Mouse (Mus musculus) intestine, embryonic 15.5 days (tissue): ENCODE measurements around the gene Ccdc163. TPM values are rescaled to one million over a fixed set of nuclear protein-coding genes. Genes with fewer than 3 reads are reported as not detected.

Experiments
- ATAC-seq: fragments of 200-750 bp; cut with Nextera tagmentation; 2 replicates; pipeline ENCODE4 v1.8.0; 2017; ENCODE audit warnings: moderate TSS enrichment, moderate library complexity
- H3K27ac ChIP-seq: fragments of 300-500 bp; sonication (generic); 2 replicates; pipeline ENCODE4 v1.5.1; 2015; ENCODE audit warnings: mild to moderate bottlenecking, inconsistent platforms
- H3K27me3 ChIP-seq: fragments of 300-500 bp; sonication (generic); replicated peaks from 2 replicates; pipeline ENCODE4 v1.6.1; 2015; ENCODE audit warnings: inconsistent platforms
- H3K36me3 ChIP-seq: fragments of 300-500 bp; sonication (generic); 2 replicates; pipeline ENCODE4 v1.6.1; 2015; ENCODE audit warnings: inconsistent platforms
- H3K4me1 ChIP-seq: fragments of 300-500 bp; sonication (generic); replicated peaks from 2 replicates; pipeline ENCODE4 v1.6.1; 2015; ENCODE audit warnings: inconsistent platforms
- H3K4me2 ChIP-seq: fragments of 300-500 bp; sonication (generic); replicated peaks from 2 replicates; pipeline ENCODE4 v1.6.1; 2015; ENCODE audit warnings: mild to moderate bottlenecking, inconsistent platforms
- H3K4me3 ChIP-seq: fragments of 300-500 bp; sonication (generic); replicated peaks from 2 replicates; pipeline ENCODE4 v1.5.1; 2015; ENCODE audit warnings: inconsistent platforms
- H3K9ac ChIP-seq: fragments of 300-500 bp; sonication (generic); 2 replicates; pipeline ENCODE4 v1.6.1; 2015; ENCODE audit warnings: inconsistent platforms
- H3K9me3 ChIP-seq: fragments of 300-500 bp; sonication (generic); 2 replicates; pipeline ENCODE4 v1.6.1; 2016; ENCODE audit warnings: inconsistent platforms
- WGBS: fragments of 180-500 bp; shearing (Covaris S2); methylation state at CpG from one replicate; pipeline ENCODE4 v1.1.7; 2015; 5-methylcytosine and 5-hydroxymethylcytosine counted together
- polyA plus RNA-seq: library from polyadenylated mRNA; unstranded; fragments of >200 nt; fragmentation: Nextera tagmentation; extraction: Ambion mirVana; gene quantifications from 2 replicates; pipeline ENCODE4 v1.2.1, GENCODE M21; 2015

Ccdc163 gene
- polyA plus RNA-seq, 1 experiment from 2014 or later: 26.4 TPM

DNA sequence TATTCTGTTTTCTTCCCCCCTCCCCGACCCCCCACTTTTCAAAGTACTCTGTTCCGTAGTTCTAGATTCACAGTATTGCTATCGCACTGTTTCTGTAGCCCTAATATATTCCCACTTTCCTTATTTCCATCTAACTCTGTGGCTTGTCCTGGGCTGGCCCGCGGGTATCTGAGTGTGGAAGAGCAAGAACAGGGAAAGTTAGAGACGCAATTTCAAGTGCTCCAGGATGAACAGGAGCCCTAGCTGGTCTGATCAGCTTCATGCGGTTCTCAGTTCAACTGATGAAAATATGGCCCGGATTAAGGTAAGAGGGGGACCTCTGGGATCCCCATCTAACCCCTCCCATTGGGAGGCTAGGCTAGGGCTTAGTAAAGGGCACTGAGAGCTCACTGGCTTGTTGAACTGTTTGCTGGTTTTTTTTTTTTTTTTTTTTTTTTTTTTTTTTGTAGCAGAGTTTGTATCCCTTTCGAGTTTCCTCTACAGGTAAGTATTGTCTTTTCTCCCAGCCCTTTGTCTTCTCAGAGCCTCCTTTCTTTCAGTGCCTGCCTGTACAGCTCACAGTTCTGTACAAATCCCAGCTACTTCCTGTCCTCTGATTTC, 582 bp downstream of the Ccdc163 start:
- H3K4me3 ChIP-seq: peak overlapping the region; percentile 63
- no peaks in the 10 kb centered on the region for H3K36me3 ChIP-seq
- H3K4me1 ChIP-seq: peaks cover 8% of the 10 kb centered on the region
- peak overlapping the region; percentile 85 for H3K4me2 ChIP-seq
- 5% methylated on average over 9 of the region's 9 CpGs for WGBS
- no peak overlapping the region for H3K27ac ChIP-seq
- no peaks in the 10 kb centered on the region for H3K27me3 ChIP-seq
- H3K9ac ChIP-seq: peak overlapping the region; percentile 64
- H3K9me3 ChIP-seq: no peaks in the 10 kb centered on the region
- peak; percentile 19 for ATAC-seq

DNA sequence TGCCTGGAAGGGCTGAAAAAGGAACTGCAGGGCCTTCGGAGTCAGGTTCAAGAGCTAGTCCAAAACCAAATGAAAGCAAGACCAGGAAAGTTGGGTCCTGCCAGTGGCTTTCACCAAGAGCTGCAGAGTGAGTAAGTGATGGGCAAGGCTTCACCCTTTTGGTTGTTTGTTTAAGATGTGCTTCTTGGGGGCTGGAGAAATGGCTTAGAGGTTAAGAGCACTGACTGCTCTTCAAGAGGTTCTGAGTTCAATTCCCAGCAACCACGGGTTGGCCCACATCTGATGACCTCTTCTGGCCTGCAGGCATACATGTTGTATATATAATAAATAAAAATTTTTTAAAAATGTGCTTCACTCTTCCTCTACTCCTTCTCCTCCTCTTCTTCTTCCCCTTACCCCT, 1.8 kb downstream of the Ccdc163 start:
- Histone ChIP-seq H3K9me3 (no peaks in the 10 kb centered on the region), H3K4me1 (peaks cover 8% of the 10 kb centered on the region), H3K36me3 (no peaks in the 10 kb centered on the region), H3K4me2 (no peak overlapping the region), H3K27me3 (no peaks in the 10 kb centered on the region), H3K27ac (no peak overlapping the region), H3K9ac (no peak overlapping the region), H3K4me3 (no peak overlapping the region)
- 94% methylated on average over 2 of the region's 2 CpGs for WGBS
- ATAC-seq: no peak

DNA sequence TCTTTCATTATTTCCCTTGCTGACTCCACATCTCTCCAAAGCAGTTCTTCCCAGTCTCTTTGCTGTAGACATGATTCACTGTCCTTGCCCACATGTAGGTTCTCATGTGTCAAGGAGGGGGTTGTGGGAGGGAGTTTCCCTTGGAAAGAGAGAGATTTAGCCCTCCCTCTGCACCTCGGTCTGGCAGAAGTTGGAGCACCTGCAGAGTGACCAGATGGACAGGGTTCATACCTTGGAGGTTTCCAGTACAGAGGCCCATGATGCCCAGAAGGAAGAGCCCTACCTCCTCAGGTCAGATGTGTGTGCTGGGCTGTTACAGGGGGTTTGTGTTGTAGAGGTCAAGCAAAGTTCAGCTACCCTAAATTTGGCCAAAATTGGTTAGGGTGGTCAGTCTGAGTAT, 4.2 kb downstream of the Ccdc163 start:
- no peaks in the 10 kb centered on the region for H3K9me3 ChIP-seq
- H3K4me2 ChIP-seq: no peak overlapping the region
- H3K27me3 ChIP-seq: no peaks in the 10 kb centered on the region
- peaks cover 8% of the 10 kb centered on the region for H3K4me1 ChIP-seq
- no peaks in the 10 kb centered on the region for H3K36me3 ChIP-seq
- WGBS: 92% methylated on average over 1 of the region's 1 CpGs
- ATAC-seq: no peak
- H3K4me3 ChIP-seq: no peak overlapping the region
- no peak overlapping the region for H3K27ac ChIP-seq
- H3K9ac ChIP-seq: no peak overlapping the region

- Histone ChIP-seq H3K9me3 (no peaks in the 10 kb centered on the region), H3K4me3 (no peak overlapping the region), H3K27ac (no peak overlapping the region), H3K4me2 (no peak overlapping the region), H3K4me1 (0 out of 2 replicates have a peak, but pooled peaks cover 2% of the 10 kb centered on the region), H3K36me3 (no peaks in the 10 kb centered on the region), H3K27me3 (no peaks in the 10 kb centered on the region), H3K9ac (no peak overlapping the region)
- 16% methylated on average over 3 of the region's 3 CpGs for WGBS
- ATAC-seq: no peak
These were observed 11.1 kb downstream of the Ccdc163 start for GRCm38 (mm10) chr4:116719396-116719795.

DNA sequence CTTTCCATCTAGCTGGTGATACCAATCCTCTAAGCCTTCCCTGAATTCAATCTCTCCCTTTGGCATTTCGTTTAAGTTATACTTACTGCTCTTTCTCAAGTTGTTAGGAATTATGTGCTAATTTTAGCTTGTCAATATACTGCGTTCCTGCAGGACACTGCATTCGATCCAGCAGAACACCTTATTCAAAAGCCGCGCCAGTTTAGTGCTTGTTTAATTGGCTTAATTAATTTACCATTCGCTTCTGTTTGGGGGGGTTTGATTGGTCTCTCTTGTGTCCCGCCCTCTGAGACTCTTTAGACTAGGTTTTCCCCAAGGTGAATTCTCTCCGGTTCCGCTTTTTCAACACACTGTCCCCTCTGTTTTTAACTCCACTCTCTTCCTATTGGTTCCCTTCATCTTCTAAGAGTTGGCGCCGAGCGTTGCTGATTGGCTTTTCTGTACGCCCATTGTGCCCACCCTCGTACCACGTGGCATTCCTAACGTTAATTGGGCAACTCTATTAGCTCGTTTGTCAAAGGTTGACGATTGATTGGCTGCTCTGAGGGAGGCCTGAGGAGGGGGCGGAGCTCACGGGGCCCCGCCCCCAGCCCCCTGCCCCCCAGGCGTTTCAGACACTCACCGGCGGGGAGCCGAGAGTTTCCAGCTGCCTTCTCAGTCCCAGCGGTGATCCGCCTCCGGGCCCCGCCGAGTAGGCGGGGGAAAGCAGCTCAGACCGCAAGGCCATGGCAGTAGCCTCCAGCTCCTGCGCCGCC, 12.2 kb downstream of the Ccdc163 start, which contains the start of gene Tesk2:
Gene Tesk2 (plus strand): TSS at position 606 of the 755 bp plus-strand sequence.
- Histone ChIP-seq H3K9ac (peak within 1 kb of the TSS; percentile 76), H3K36me3 (no peaks in the 10 kb centered on the region), H3K4me2 (peak within 1 kb of the TSS; percentile 88), H3K4me1 (0 out of 2 replicates have a peak, but pooled peaks cover 2% of the 10 kb centered on the region), H3K27me3 (no peaks in the 10 kb centered on the region), H3K27ac (peak within 1 kb of the TSS; percentile 83), H3K9me3 (no peaks in the 10 kb centered on the region), H3K4me3 (peak within 1 kb of the TSS; percentile 73)
- peak; percentile 98 for ATAC-seq
- WGBS: under 1% methylated on average over 34 of the region's 34 CpGs

DNA sequence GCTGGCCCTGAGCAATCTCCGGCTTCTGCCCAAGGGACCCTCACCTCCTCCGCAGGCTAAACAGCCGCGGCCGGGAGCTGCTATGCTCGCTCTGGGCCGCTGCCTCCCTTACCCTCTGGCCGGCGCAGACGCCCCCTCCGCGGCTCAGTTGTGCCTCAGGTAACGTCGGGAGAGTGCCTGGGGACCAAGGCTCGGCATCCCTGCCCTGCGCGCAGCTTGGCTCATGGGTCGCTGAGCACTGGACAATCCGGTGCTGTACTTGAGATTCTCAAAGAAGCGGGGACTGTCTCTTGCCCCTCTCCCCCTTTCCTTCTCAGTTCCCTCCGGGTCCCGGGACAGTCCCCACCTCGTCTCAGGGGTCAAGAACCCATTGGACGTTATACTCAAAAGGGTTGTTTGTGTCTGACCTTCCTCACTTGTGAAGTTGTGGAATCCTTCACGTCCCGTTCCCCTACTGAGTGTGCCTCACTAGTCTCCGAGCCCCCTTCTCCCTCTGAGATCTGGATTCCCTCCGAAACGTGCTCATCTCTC, 12.9 kb downstream of the Ccdc163 start:
- peak overlapping the region; percentile 83 for H3K27ac ChIP-seq
- ATAC-seq: no peak; the same call in 1 of the 2 replicates
- H3K36me3 ChIP-seq: no peaks in the 10 kb centered on the region
- H3K4me1 ChIP-seq: 0 out of 2 replicates have a peak, but pooled peaks cover 2% of the 10 kb centered on the region
- peak overlapping the region; percentile 76 for H3K9ac ChIP-seq
- H3K4me3 ChIP-seq: peak overlapping the region; percentile 73
- no peaks in the 10 kb centered on the region for H3K9me3 ChIP-seq
- peak overlapping the region; percentile 88 for H3K4me2 ChIP-seq
- under 1% methylated on average over 29 of the region's 29 CpGs for WGBS
- H3K27me3 ChIP-seq: no peaks in the 10 kb centered on the region

DNA sequence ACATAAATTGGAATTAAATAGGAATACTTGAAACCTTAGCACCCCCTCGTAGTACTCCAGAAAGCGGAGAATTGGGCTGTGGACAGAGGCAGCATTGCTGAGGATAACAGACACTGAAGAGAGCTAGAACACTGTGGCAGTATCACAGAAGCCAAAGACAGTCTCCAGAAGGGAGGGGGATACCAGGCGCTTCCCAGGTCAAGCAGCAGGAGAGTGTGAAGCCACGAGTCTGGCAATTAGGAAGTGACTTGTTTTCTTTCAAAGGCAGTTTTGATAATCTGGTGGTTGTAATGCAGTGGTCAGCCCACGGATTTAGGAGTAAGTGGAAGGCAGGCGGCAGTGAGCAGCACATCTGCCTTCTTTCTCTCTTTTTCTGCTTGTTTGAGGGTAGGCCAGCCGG, 13.9 kb downstream of the Ccdc163 start:
- H3K27ac ChIP-seq: no peak overlapping the region
- no peak overlapping the region for H3K4me3 ChIP-seq
- ATAC-seq: no peak

GRCm38 (mm10) chr4:116725444-116725843, 17.1 kb downstream of the Ccdc163 start:
- Histone ChIP-seq H3K36me3 (no peaks in the 10 kb centered on the region), H3K9ac (no peak overlapping the region), H3K4me1 (0 out of 2 replicates have a peak, but pooled peaks cover 7% of the 10 kb centered on the region), H3K27me3 (no peaks in the 10 kb centered on the region), H3K4me2 (no peak overlapping the region), H3K9me3 (no peaks in the 10 kb centered on the region), H3K4me3 (no peak overlapping the region), H3K27ac (no peak overlapping the region)
- no peak for ATAC-seq
- WGBS: 75% methylated on average over 5 of the region's 5 CpGs

More for the DNA sequence above, 13.9 kb downstream of the Ccdc163 start:
- Histone ChIP-seq H3K4me2 (peak overlapping the region; percentile 88), H3K4me1 (0 out of 2 replicates have a peak, but pooled peaks cover 7% of the 10 kb centered on the region), H3K9me3 (no peaks in the 10 kb centered on the region), H3K27me3 (no peaks in the 10 kb centered on the region), H3K9ac (no peak overlapping the region), H3K36me3 (no peaks in the 10 kb centered on the region)
- 57% methylated on average over 7 of the region's 7 CpGs for WGBS

- Histone ChIP-seq H3K4me2 (no peak overlapping the region), H3K27me3 (no peaks in the 10 kb centered on the region), H3K4me3 (no peak overlapping the region), H3K36me3 (no peaks in the 10 kb centered on the region), H3K9me3 (no peaks in the 10 kb centered on the region), H3K9ac (no peak overlapping the region), H3K4me1 (0 out of 2 replicates have a peak, but pooled peaks cover 8% of the 10 kb centered on the region), H3K27ac (no peak overlapping the region)
- peak; percentile 48; the same call in 1 of the 2 replicates for ATAC-seq
- 57% methylated on average over 3 of the region's 3 CpGs for WGBS
These were observed 19.1 kb downstream of the Ccdc163 start for GRCm38 (mm10) chr4:116727401-116727800.

DNA sequence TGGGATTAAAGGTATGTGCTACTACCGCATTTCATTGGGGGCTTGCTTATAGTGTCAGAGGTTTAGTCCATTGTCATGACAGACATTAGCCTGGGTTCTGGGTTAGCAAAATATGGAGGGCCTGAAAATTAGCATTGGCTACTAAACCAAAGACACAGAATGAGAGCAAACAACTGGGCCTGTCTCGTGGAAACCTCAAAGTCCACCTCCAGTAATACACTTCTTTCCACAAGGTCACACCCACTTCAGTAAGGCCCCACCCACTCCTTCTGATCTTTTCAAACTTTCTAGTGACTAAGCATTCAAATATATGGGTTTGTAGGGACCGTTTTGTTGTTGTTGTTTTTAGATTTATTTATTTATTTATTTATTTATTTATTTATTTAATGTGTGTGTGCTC, 21.2 kb downstream of the Ccdc163 start:
- Histone ChIP-seq H3K9me3 (no peaks in the 10 kb centered on the region), H3K4me3 (no peak overlapping the region), H3K9ac (no peak overlapping the region), H3K27me3 (no peaks in the 10 kb centered on the region), H3K27ac (no peak overlapping the region), H3K36me3 (no peaks in the 10 kb centered on the region), H3K4me1 (0 out of 2 replicates have a peak, but pooled peaks cover 8% of the 10 kb centered on the region), H3K4me2 (no peak overlapping the region)
- 87% methylated on average over 3 of the region's 3 CpGs for WGBS
- ATAC-seq: no peak

- Histone ChIP-seq H3K9me3 (no peaks in the 10 kb centered on the region), H3K27me3 (no peaks in the 10 kb centered on the region), H3K4me3 (no peak overlapping the region), H3K4me1 (0 out of 2 replicates have a peak, but pooled peaks cover 8% of the 10 kb centered on the region), H3K4me2 (no peak overlapping the region), H3K9ac (no peak overlapping the region), H3K27ac (no peak overlapping the region), H3K36me3 (no peaks in the 10 kb centered on the region)
- peak; percentile 78 for ATAC-seq
- 74% methylated on average over 9 of the region's 9 CpGs for WGBS
These were observed 22.8 kb downstream of the Ccdc163 start for GRCm38 (mm10) chr4:116731077-116731476.

DNA sequence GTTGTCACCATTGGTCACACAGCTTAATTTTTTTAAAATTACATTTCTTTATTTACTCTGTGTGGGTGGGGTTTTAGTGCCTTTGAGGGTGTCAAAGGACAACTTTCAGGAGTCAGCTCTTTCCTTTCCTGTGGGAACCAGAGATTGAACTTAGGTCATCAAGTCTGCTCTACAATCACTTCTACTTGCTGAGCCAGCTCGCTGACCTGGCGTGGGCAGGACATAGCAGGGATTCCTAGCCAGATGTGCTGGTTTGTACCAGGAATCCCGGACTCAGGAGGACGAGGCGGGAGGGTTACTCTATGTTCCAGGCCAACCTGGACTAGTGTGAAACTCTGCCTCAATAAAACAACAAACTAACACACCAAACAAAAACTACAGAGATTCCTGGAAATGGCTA, 24.0 kb downstream of the Ccdc163 start:
- no peaks in the 10 kb centered on the region for H3K36me3 ChIP-seq
- no peak overlapping the region for H3K9ac ChIP-seq
- H3K9me3 ChIP-seq: no peaks in the 10 kb centered on the region
- peak; percentile 47; the same call in 1 of the 2 replicates for ATAC-seq
- 0 out of 2 replicates have a peak, but pooled peaks cover 4% of the 10 kb centered on the region for H3K4me1 ChIP-seq
- no peak overlapping the region for H3K4me2 ChIP-seq
- H3K27me3 ChIP-seq: no peaks in the 10 kb centered on the region
- no peak overlapping the region for H3K27ac ChIP-seq
- H3K4me3 ChIP-seq: no peak overlapping the region
- WGBS: 67% methylated on average over 5 of the region's 5 CpGs
